Mouse (Mus musculus) olfactory bulb, adult 2 months (tissue): ENCODE measurements at regions not wholly inside any gene's neighbourhood (a gene's known extent, or its start where the extent isn't known, plus 50 kb on each side); places are given as distances from the start of the nearest gene placed in this dataset.

Source experiments
- CTCF ChIP-seq: fragments of 200-500 bp; IDR thresholded peaks from 2 replicates; pipeline ENCODE4 v1.5.1; 2012; ENCODE audit warnings: low read depth, mild to moderate bottlenecking, low read length, moderate library complexity; ENCODE audit not compliant: insufficient read depth
- POLR2A ChIP-seq: fragments of 200-500 bp; IDR thresholded peaks from 2 replicates; pipeline ENCODE4 v1.6.1; 2012; ENCODE audit warnings: mild to moderate bottlenecking, low read depth, low read length, moderate library complexity; ENCODE audit not compliant: insufficient read depth

DNA sequence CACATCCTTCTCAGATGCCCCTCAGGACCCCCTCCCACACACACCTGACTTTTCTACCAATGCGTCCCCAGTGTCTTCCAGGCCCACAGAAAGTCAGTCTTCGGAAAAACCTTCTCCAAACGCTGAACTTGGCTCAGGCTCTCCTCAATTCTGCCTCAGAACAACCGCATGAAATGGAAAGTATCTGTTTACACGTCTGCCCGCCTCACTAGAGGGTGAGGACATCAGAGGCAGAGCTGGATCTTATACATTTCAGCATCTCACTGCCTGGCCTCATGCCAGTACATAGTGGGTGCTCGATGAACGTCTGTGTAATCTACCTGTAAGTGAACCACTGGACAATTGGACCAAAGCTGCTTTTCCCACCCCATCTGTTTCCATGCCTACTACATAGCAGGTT, 189.1 kb upstream of the 4930412O13Rik start:
- TF ChIP-seq POLR2A, result no peak
- TF ChIP-seq CTCF, result no peak
